Mouse (Mus musculus) macrophage (primary cell): ENCODE measurements around the gene Mfsd4b5. TPM values are rescaled to one million over a fixed set of nuclear protein-coding genes. Genes with fewer than 3 reads are reported as not detected.

ENCODE experiments used
- H3K27ac ChIP-seq: fragments of 350-480 bp; formaldehyde crosslinking; 2 replicates; pipeline ENCODE4 v1.9.0; 2021
- H3K36me3 ChIP-seq: fragments of 350-480 bp; formaldehyde crosslinking; 2 replicates; pipeline ENCODE4 v1.9.0; 2021; ENCODE audit errors: inconsistent target
- H3K4me3 ChIP-seq: fragments of 350-480 bp; formaldehyde crosslinking; 2 replicates; pipeline ENCODE4 v1.9.0; 2021; ENCODE audit errors: inconsistent target
- H3K79me2 ChIP-seq: fragments of 350-480 bp; formaldehyde crosslinking; 2 replicates; pipeline ENCODE4 v1.9.0; 2021; ENCODE audit errors: inconsistent target
- WGBS: methylation state at CpG from one replicate; pipeline ENCODE4 v1.1.7; 2026; ENCODE audit warnings: inconsistent platforms; ENCODE audit not compliant: missing documents; 5-methylcytosine and 5-hydroxymethylcytosine counted together
- polyA plus RNA-seq: library from polyadenylated mRNA; stranded (reverse); fragments of 250-400 nt; gene quantifications from 3 replicates; pipeline ENCODE4 v1.2.4, GENCODE M21; 2018; ENCODE audit warnings: inconsistent platforms

Gene Mfsd4b5
- polyA plus RNA-seq, 1 experiment from 2014 or later = 0.06 TPM

DNA sequence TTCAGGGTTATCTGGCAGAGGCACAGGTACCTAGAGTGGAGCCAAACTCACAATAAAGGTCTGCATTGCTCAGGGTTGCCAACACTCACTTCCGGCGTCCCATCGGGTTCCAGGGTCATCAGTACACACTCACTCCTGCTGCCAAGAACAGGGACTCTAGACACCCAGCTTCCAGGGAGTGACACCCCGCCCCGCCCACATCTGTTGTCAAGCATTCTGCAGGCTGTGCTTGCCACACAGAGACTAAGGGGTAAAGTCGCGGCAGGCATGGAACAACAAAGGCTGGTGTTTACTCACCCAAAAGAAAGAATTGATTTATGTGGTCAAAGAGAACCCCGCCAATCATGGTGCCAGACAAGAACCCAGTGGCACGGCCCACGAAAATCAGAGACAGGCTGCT lies 20.5 kb upstream of the Mfsd4b5 start:
- 92% methylated on average over 10 of the region's 10 CpGs for WGBS
- no peaks in the 10 kb centered on the region for H3K36me3 ChIP-seq
- H3K4me3 ChIP-seq = no peak overlapping the region
- H3K27ac ChIP-seq = no peak overlapping the region
- no peaks in the 10 kb centered on the region for H3K79me2 ChIP-seq

DNA sequence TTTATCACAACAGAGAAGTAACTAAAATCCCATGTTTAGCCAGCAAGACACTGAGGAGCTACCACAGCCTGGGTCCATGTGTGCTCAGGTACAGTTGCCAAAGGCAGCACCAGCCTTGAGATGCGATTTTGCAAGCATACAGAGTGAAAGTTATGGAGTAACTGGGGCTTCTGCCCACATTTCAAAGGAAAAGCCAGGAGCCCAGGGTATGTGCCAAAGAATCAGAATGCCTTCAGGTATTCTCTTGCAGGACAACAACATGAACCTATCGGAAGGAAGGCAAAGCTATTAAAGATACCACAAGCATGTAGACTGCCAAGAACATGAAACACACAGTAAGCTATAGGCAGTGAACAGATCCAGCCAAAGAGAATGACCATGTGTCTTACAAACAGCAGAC lies 14.3 kb upstream of the Mfsd4b5 start:
- no peaks in the 10 kb centered on the region for H3K36me3 ChIP-seq
- no peak overlapping the region for H3K4me3 ChIP-seq
- H3K79me2 ChIP-seq = no peaks in the 10 kb centered on the region
- H3K27ac ChIP-seq = no peak overlapping the region
- 92% methylated on average over 2 of the region's 2 CpGs for WGBS

DNA sequence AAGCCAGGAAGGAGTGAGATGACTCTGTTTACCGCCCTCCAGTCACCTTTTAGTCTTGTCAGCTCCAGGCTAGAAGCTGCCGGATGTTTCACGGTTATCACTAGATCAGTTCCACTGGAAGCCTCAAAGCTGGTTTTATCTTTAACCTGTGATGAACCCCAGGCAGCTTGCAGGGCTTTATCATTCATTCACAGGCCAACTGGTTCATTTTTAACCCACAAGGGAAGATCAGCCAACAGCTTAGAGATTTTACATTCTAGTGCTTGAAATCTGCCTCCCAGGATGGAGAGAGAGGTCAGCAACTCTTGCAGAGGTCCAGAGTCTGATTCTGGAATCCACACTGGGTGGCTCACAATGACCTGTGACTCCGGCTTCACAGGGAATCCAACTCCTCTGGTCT lies 4.7 kb upstream of the Mfsd4b5 start:
- Histone ChIP-seq H3K27ac (no peak overlapping the region), H3K4me3 (no peak overlapping the region), H3K36me3 (no peaks in the 10 kb centered on the region), H3K79me2 (no peaks in the 10 kb centered on the region)
- 89% methylated on average over 4 of the region's 4 CpGs for WGBS

DNA sequence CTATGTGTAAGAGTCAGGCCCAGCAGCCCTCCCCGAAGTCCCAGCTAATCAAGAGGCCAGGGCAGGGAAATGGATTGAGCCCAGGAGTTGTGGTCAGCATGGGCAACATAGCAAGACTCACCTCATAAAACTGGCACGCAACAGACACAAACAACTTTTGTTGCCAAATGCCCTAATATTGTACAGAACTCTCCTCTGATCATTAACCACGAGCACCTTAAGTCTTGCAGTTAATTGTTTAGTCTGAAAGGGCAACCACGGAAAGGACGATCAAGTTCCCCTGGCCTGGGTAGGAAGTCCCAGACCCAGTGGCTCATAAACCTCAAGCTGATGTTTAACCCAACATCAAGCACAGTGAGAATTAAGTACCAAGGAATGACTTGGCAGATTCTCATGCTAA lies 3.8 kb downstream of the Mfsd4b5 start:
- Histone ChIP-seq H3K79me2 (no peaks in the 10 kb centered on the region), H3K4me3 (no peak overlapping the region), H3K36me3 (no peaks in the 10 kb centered on the region), H3K27ac (no peak overlapping the region)
- WGBS = 37% methylated on average over 5 of the region's 5 CpGs

DNA sequence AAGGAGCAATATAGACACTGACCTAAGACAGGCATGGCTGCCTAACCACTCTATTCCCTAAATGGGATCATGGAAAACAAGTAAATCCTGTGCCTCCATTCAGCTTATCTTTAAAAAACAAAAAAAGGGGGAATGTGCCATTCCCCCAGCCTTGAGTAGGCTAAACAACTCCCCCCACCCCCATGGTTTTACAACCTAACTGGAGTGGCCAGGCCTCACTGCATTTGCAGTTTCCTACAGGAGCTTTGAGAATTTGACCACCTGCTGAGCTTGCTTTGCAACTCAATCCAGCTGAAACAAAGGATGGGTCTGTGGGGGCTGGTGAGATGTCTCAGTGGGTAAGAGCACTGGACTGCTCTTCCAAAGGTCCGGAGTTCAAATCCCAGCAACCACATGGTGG lies 8.2 kb downstream of the Mfsd4b5 start:
- Histone ChIP-seq H3K36me3 (no peaks in the 10 kb centered on the region), H3K4me3 (no peak overlapping the region), H3K79me2 (no peaks in the 10 kb centered on the region), H3K27ac (no peak overlapping the region)
- WGBS = 80% methylated on average over 1 of the region's 1 CpGs

DNA sequence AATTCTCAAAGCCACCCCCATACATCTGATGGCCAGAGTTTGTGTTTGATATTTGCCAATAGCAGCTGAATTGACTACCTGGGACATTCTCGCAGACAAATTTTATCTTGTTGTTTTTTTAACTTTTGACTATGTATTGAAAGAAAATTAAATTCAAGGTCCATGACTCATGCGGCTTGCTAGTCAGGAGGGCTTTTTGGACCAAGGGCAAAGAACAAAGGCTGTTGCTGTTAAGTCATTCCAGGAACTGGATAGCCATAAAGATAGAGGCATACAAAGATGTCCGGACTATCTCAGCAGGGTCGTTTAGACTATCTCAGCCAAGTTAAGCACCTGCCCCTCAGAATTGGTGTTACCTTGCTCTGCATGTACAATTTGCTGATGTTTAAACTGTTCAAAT lies 9.1 kb downstream of the Mfsd4b5 start:
- 93% methylated on average over 4 of the region's 4 CpGs for WGBS
- no peaks in the 10 kb centered on the region for H3K79me2 ChIP-seq
- H3K4me3 ChIP-seq = no peak overlapping the region

DNA sequence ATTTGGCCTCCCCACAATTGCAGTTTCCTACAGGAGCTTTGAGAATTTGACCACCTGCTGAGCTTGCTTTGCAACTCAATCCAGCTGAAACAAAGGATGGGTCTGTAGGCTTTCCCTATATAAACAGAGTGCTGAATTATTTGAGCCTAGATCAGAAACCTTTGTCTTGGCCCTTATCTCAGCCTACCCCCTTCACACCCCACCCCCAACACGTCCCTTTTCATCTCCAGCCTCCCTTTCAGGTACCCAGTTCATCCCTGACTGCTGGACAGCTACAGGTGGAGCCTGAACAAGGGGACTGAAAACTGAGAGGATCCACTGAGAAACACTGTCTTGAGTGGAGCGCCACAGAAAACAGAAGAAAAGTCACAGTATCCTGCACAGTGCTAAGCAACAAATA lies 10.7 kb downstream of the Mfsd4b5 start:
- Histone ChIP-seq H3K36me3 (no peaks in the 10 kb centered on the region), H3K4me3 (no peak overlapping the region), H3K27ac (no peak overlapping the region), H3K79me2 (no peaks in the 10 kb centered on the region)
- 86% methylated on average over 2 of the region's 2 CpGs for WGBS

More for the DNA sequence above, 9.1 kb downstream of the Mfsd4b5 start:
- Histone ChIP-seq H3K27ac (no peak overlapping the region), H3K36me3 (no peaks in the 10 kb centered on the region)

DNA sequence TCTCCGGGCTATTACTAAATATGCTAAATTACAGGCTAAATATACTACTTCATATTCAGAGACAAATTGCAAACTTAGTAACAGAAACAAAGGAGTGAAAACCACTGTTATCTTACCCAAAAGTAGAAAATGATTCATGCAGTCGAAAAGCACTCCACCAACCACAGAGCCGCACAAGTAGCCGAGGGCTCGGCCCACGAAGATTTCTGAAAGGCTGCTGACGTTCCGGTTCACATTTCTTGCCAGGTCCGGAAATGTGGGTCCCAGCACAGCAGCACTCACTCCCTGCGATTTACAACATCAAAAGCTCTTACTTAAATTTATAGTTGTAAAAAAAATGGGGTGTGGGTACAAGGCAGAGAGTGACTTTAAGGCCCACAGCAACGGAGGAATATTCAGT lies 11.5 kb downstream of the Mfsd4b5 start:
- Histone ChIP-seq H3K36me3 (no peaks in the 10 kb centered on the region), H3K79me2 (no peaks in the 10 kb centered on the region), H3K4me3 (no peak overlapping the region), H3K27ac (no peak overlapping the region)
- 71% methylated on average over 10 of the region's 11 CpGs for WGBS

DNA sequence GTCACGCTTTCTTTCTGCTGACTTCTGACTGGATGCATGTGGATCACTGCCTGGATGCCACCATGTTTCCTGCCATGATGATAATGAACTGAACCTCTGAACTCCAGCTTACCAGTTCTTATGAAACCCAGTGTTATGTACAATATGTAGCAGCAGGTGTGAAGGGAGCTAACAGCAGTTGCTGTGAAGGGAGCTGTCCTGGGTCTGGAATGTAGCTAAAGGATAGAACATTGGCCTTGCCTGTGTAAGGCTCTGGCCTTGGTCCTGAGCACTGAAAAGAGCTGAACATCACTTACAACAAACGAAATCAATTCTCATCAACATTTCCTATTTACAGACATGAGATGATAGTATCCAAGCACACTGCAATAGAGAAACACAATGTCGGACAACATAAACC lies 18.9 kb downstream of the Mfsd4b5 start:
- H3K27ac ChIP-seq = no peak overlapping the region
- H3K79me2 ChIP-seq = no peaks in the 10 kb centered on the region
- H3K36me3 ChIP-seq = no peaks in the 10 kb centered on the region
- H3K4me3 ChIP-seq = no peak overlapping the region
- WGBS = 92% methylated on average over 3 of the region's 3 CpGs

DNA sequence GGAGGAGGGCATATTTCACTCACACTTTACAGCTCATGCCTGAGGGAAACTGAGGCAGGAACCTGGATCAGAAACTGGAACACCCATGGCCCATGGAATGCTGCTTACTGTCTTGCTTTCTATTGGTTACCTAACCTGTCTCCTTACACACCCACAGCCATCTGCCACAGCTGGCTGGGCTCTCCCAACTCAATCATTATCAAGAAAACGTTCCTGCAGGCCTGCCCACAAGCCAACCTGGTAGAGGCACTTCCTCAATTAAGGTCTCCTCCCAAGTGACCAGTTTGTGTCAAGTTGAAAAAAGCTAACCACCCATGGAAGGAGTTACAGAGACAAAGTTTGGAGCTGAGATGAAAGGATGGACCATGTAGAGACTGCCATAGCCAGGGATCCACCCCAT lies 24.5 kb downstream of the Mfsd4b5 start:
- no peaks in the 10 kb centered on the region for H3K79me2 ChIP-seq
- H3K36me3 ChIP-seq = no peaks in the 10 kb centered on the region
- H3K4me3 ChIP-seq = no peak overlapping the region
- no CpG with 5 or more reads among the region's 1 CpGs for WGBS
- no peak overlapping the region for H3K27ac ChIP-seq

DNA sequence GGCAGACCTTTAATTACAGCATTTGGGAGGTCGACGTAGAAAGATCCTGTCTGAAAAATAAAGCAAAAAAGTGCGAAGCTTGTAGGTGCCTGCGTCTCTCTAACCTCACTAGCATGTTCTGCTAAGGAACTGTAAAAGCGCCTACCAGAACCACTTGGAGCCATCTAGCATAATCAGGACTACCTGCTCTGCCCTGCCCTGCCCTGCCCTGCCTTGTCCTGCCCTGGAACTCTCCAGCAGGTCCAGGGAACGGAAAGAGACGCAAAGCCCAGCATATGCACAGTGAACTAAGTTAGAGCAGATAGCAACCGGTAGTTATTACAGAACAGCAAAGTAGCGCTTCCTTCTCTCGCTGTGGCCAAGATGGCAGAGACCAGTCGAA lies 26.0 kb downstream of the Mfsd4b5 start:
- no peaks in the 10 kb centered on the region for H3K36me3 ChIP-seq
- no peak overlapping the region for H3K27ac ChIP-seq
- no peak overlapping the region for H3K4me3 ChIP-seq
- 51% methylated on average over 11 of the region's 11 CpGs for WGBS
- no peaks in the 10 kb centered on the region for H3K79me2 ChIP-seq

DNA sequence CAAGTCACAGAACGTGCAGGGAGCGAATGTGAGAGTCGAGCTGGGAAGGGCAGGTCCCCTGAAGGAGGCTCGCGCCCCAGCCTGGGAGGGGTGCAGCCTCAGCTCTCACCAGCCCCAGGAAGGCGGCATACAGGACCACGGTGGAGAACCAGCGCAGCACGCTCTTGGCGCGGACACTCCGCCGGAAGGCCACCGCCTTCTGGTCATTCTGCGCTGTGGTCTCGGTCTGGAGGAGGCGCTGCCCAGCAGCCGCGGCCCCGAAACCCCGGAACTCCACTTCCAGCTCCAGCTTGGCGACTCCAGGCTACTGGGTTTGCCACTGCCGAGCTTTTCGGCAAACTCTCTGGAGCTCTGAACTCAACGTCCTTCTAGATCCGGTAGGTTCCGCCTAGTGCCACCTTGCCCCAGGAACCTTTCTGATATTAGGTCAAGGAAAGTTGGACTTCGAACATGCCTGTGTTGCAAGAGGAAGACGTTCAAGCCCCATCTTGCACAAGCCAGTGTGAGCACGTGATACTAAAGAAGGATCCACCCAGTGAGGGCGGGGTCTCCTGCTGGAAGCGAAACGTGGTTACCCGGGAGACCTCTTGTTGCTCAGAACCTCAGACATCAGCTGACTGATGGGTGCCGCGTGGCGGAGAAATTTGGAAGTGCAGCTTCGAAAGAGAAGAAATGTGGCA lies 26.5 kb downstream of the Mfsd4b5 start, which contains the start of gene Mfsd4b3:
Mfsd4b3 (minus strand) TSS at position 393 of the 680 bp plus-strand sequence.
- Histone ChIP-seq H3K4me3 (peak within 1 kb of the TSS; percentile 39), H3K27ac (peak within 1 kb of the TSS; percentile 87), H3K36me3 (no peaks in the 10 kb centered on the region), H3K79me2 (no peaks in the 10 kb centered on the region)
- 1% methylated on average over 38 of the region's 38 CpGs for WGBS

DNA sequence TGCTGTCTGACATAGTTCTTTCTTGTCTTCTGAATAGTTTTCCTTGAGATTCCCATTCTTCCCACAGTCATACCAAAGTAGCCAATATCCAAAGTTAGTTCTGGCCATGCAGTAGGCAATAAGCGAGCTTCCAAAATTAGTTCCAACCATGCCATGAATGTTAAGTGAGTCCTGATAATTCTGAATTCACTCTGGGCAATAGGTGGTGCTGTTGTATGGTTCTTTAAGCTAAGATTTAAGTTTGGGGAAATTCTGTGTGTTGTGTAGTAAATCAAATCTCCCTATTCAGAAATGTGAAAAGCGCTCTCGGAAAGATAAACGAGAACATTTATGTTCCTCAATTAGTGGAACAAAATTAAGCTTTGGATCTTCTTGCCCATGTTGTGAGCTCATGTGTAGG lies 28.2 kb downstream of the Mfsd4b5 start:
- no peak overlapping the region for H3K4me3 ChIP-seq
- 31% methylated on average over 4 of the region's 4 CpGs for WGBS
- H3K27ac ChIP-seq = peak overlapping the region; percentile 87
- H3K79me2 ChIP-seq = no peaks in the 10 kb centered on the region
- no peaks in the 10 kb centered on the region for H3K36me3 ChIP-seq

DNA sequence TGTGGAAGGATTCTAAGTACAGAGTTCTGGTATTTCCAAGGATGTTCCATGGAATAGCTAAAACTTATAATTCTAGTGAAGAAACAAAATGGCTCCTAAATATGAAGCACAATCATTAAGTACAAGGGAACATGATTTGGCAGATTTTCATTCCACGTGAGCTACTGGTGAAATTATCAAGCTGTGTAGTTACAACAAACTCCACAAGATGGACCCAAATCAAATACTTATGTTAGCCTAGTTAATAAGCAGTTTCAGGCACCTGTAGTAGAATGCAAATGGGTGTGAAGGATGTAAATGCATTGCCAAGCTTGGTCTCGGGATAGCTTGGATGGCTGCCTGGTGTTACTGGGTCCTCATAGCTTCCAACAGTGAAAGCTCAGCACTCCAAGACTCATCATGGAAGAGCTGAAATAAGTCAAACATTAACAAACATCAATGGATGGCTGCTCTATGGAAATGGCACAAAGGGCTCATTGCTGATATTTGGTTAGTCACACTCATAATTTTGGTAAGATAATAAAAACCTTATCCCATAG lies 30.0 kb downstream of the Mfsd4b5 start:
- H3K4me3 ChIP-seq = no peak overlapping the region
- H3K27ac ChIP-seq = no peak overlapping the region
- H3K36me3 ChIP-seq = no peaks in the 10 kb centered on the region
- no peaks in the 10 kb centered on the region for H3K79me2 ChIP-seq
- WGBS = 86% methylated on average over 2 of the region's 2 CpGs

DNA sequence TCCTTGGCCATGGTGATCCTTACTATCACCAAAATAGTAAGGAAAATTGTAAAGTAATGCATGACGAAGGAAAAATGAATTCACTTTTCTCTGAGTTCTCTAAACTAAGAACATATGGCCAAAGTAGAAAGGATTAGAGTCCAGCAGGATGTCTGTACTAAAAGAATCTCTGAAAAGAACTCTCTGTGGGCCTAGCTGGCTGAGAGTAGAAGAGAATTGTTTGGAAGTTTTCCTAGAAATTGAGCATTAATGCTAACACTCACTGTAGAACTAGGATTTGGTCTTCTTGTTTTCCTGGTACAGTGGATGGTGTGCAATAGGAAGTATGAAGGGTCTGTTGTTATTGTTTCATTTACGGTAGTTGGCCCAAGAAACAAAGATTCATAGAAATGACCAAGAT lies 31.3 kb downstream of the Mfsd4b5 start:
- WGBS = 97% methylated on average over 2 of the region's 2 CpGs
- Histone ChIP-seq H3K4me3 (no peak overlapping the region), H3K27ac (no peak overlapping the region), H3K36me3 (no peaks in the 10 kb centered on the region), H3K79me2 (no peaks in the 10 kb centered on the region)
